Mouse (Mus musculus): ENCODE results near the gene Ccdc17. TPM values are rescaled to one million over a fixed set of nuclear protein-coding genes. Genes with fewer than 3 reads are reported as not detected.

Gene Ccdc17
- polyA plus RNA-seq, 1 experiment from 2014 or later = 4.5 TPM

DNA sequence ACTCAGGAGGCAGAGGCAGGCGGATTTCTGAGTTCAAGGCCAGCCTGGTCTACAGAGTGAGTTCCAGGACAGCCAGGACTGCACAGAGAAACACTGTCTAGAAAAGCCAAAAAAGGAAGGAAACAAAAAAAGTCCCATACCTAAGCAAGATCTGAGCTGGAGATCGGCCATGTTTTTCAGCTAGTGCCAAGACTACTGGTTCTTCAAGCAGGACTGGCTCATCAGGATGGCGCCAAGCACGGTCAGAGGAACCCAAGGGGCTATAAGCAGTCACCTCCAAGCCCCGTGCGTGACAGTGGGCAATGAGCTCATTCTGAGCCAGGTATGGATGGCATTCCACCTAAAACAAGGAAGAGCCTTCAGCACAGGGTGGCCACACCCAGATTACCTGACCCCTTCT, 42.4 kb downstream of the Ccdc17 start:
- 94% methylated on average over 6 of the region's 6 CpGs for WGBS
- Histone ChIP-seq H3K4me1 (ENCODE audit: control insufficient read depth, insufficient read depth, low read length) (no peaks in the 10 kb centered on the region), H3K36me3 (ENCODE audit: control insufficient read depth, insufficient read depth, low read length) (peaks cover 90% of the 10 kb centered on the region)

DNA sequence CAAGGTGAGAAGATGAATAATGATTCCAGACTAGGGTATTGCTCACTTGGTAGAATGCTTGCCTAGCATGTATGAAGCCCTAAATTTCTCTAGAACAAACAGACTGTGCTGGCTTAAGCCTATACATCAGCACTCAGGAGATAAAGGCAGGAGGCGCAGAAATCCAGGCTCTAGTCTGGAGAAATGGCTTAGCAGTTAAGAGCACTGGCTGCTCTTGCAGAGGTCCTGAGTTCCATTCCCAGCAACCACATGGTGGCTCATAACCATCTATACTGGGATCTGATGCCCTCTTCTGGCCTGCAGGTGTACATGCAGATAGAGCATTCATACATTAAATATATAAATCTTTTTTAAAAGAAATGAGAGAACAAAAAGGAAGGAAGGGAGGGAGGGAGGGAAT, 45.6 kb downstream of the Ccdc17 start:
- no peak for ATAC-seq (ENCODE audit: low FRiP score, low TSS enrichment)
- no peak overlapping the region for H3K9ac ChIP-seq (ENCODE audit: low read depth, low read length)
- H3K4me1 ChIP-seq (ENCODE audit: control insufficient read depth, insufficient read depth, low read length) = peaks cover 4% of the 10 kb centered on the region
- no peak overlapping the region for H3K4me3 ChIP-seq (ENCODE audit: low read length)
- H3K27ac ChIP-seq (ENCODE audit: low read depth, low read length) = no peak overlapping the region
- peaks cover 91% of the 10 kb centered on the region for H3K36me3 ChIP-seq (ENCODE audit: control insufficient read depth, insufficient read depth, low read length)
- no peaks in the 10 kb centered on the region for H3K9me3 ChIP-seq (ENCODE audit: control insufficient read depth, low read length)
- H3K27me3 ChIP-seq (ENCODE audit: control insufficient read depth, insufficient read depth, low read length) = no peaks in the 10 kb centered on the region
- no peak overlapping the region for H3K4me2 ChIP-seq (replicated peaks; ENCODE audit: low read depth, low read length)
- 95% methylated on average over 1 of the region's 1 CpGs for WGBS

More for the DNA sequence above, 42.4 kb downstream of the Ccdc17 start:
- H3K27ac ChIP-seq (ENCODE audit: low read depth, low read length) = no peak overlapping the region
- H3K9ac ChIP-seq (ENCODE audit: low read depth, low read length) = no peak overlapping the region
- no peak for ATAC-seq (ENCODE audit: low FRiP score, low TSS enrichment)
- no peaks in the 10 kb centered on the region for H3K27me3 ChIP-seq (ENCODE audit: control insufficient read depth, insufficient read depth, low read length)
- no peaks in the 10 kb centered on the region for H3K9me3 ChIP-seq (ENCODE audit: control insufficient read depth, low read length)
- H3K4me3 ChIP-seq (ENCODE audit: low read length) = no peak overlapping the region
- H3K4me2 ChIP-seq (replicated peaks; ENCODE audit: low read depth, low read length) = no peak overlapping the region

DNA sequence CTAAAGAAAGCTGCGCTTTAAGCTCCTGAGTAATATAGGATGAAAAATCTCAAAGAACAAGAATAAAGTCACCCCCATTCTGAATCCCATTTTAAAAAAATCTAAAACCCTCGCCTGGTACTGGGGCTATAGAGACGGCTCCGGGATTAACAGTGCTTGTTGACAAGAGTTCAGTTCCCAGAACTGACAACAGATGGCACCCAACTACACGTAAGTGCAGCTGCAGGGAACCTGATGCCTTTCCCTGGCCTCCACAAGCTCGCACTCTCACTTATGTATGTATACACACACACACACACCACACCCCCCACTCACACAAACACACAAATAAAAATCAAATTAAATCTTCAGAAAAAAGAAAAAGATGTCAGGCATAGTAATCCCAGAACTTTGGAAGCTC, 47.9 kb downstream of the Ccdc17 start:
- Histone ChIP-seq H3K4me1 (ENCODE audit: control insufficient read depth, insufficient read depth, low read length) (peaks cover 4% of the 10 kb centered on the region), H3K27ac (ENCODE audit: low read depth, low read length) (no peak overlapping the region), H3K36me3 (ENCODE audit: control insufficient read depth, insufficient read depth, low read length) (peaks cover 78% of the 10 kb centered on the region), H3K4me3 (ENCODE audit: low read length) (no peak overlapping the region), H3K9ac (ENCODE audit: low read depth, low read length) (no peak overlapping the region), H3K9me3 (ENCODE audit: control insufficient read depth, low read length) (no peaks in the 10 kb centered on the region), H3K27me3 (ENCODE audit: control insufficient read depth, insufficient read depth, low read length) (no peaks in the 10 kb centered on the region), H3K4me2 (replicated peaks; ENCODE audit: low read depth, low read length) (no peak overlapping the region)
- WGBS = 60% methylated on average over 6 of the region's 6 CpGs
- no peak for ATAC-seq (ENCODE audit: low FRiP score, low TSS enrichment)

GRCm38 (mm10) chr4:116645624-116646023, 49.2 kb downstream of the Ccdc17 start:
- peaks cover 71% of the 10 kb centered on the region for H3K36me3 ChIP-seq (ENCODE audit: control insufficient read depth, insufficient read depth, low read length)
- ATAC-seq (ENCODE audit: low FRiP score, low TSS enrichment) = no peak
- no peaks in the 10 kb centered on the region for H3K9me3 ChIP-seq (ENCODE audit: control insufficient read depth, low read length)

DNA sequence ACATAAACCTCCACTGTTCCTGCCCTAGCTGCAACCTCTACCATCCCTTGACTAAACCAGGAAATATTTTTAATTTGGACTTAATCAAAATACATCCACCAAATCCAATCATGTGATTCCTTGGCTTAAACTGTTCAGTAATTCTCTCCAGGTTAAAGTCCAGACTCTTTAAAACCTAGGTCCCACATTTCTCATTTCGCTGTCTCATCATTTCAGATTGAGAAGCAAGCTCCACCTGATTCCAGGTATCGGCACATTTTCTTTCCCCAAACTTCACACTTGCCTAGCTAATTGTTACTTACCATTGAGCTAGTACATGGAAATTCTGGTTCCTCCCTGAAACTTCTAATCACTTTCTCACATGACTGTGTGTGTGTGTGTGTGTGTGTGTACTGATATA, 53.0 kb downstream of the Ccdc17 start:
- no peaks in the 10 kb centered on the region for H3K27me3 ChIP-seq (ENCODE audit: control insufficient read depth, insufficient read depth, low read length)
- no peak for ATAC-seq (ENCODE audit: low FRiP score, low TSS enrichment)
- peak overlapping the region; percentile 85 for H3K4me2 ChIP-seq (replicated peaks; ENCODE audit: low read depth, low read length)
- no peak overlapping the region for H3K27ac ChIP-seq (ENCODE audit: low read depth, low read length)
- H3K9ac ChIP-seq (ENCODE audit: low read depth, low read length) = no peak overlapping the region
- H3K4me3 ChIP-seq (ENCODE audit: low read length) = peak overlapping the region; percentile 98; the same call in 1 of the 2 replicates
- WGBS = 96% methylated on average over 2 of the region's 2 CpGs
- H3K36me3 ChIP-seq (ENCODE audit: control insufficient read depth, insufficient read depth, low read length) = peaks cover 38% of the 10 kb centered on the region
- no peaks in the 10 kb centered on the region for H3K9me3 ChIP-seq (ENCODE audit: control insufficient read depth, low read length)
- peaks cover 18% of the 10 kb centered on the region for H3K4me1 ChIP-seq (ENCODE audit: control insufficient read depth, insufficient read depth, low read length)

More at GRCm38 (mm10) chr4:116645624-116646023, 49.2 kb downstream of the Ccdc17 start:
- Histone ChIP-seq H3K4me3 (ENCODE audit: low read length) (no peak overlapping the region), H3K4me1 (ENCODE audit: control insufficient read depth, insufficient read depth, low read length) (peaks cover 14% of the 10 kb centered on the region), H3K27me3 (ENCODE audit: control insufficient read depth, insufficient read depth, low read length) (no peaks in the 10 kb centered on the region), H3K27ac (ENCODE audit: low read depth, low read length) (no peak overlapping the region), H3K4me2 (replicated peaks; ENCODE audit: low read depth, low read length) (no peak overlapping the region), H3K9ac (ENCODE audit: low read depth, low read length) (no peak overlapping the region; the same call in 1 of the 2 replicates)
- 82% methylated on average over 7 of the region's 7 CpGs for WGBS

Other genes with a start within 250 kb of the Ccdc17 start
- 17.6 and 25.7 TPM in 2 replicates for gene Mast2, start 132.5 kb upstream of the Ccdc17 start, polyA plus RNA-seq (2014; fragmentation: Nextera tagmentation; extraction: Ambion mirVana)
- 5.5 and 8.5 TPM in 2 replicates for gene Ipp, start 89.1 kb upstream of the Ccdc17 start, polyA plus RNA-seq (2014; fragmentation: Nextera tagmentation; extraction: Ambion mirVana)
- 33.5 and 34.0 TPM in 2 replicates for gene Tmem69, start 40.7 kb upstream of the Ccdc17 start, polyA plus RNA-seq (2014; fragmentation: Nextera tagmentation; extraction: Ambion mirVana)
- gene Gpbp1l1, start 39.0 kb upstream of the Ccdc17 start, polyA plus RNA-seq (2014; fragmentation: Nextera tagmentation; extraction: Ambion mirVana) = 44.6 and 54.8 TPM in 2 replicates
- 224 and 234 TPM in 2 replicates for gene Nasp, start 31.3 kb downstream of the Ccdc17 start, polyA plus RNA-seq (2014; fragmentation: Nextera tagmentation; extraction: Ambion mirVana)
- gene Akr1a1, start 55.0 kb downstream of the Ccdc17 start, polyA plus RNA-seq (2014; fragmentation: Nextera tagmentation; extraction: Ambion mirVana) = 730 and 751 TPM in 2 replicates
- gene Prdx1, start 88.9 kb downstream of the Ccdc17 start, polyA plus RNA-seq (2014; fragmentation: Nextera tagmentation; extraction: Ambion mirVana) = 1,503 and 1,977 TPM in 2 replicates
- gene Mmachc, start 111.8 kb downstream of the Ccdc17 start, polyA plus RNA-seq (2014; fragmentation: Nextera tagmentation; extraction: Ambion mirVana) = 19.7 and 25.5 TPM in 2 replicates
- 36.9 and 39.6 TPM in 2 replicates for gene Ccdc163, start 111.9 kb downstream of the Ccdc17 start, polyA plus RNA-seq (2014; fragmentation: Nextera tagmentation; extraction: Ambion mirVana)
- gene Tesk2, start 124.3 kb downstream of the Ccdc17 start, polyA plus RNA-seq (2014; fragmentation: Nextera tagmentation; extraction: Ambion mirVana) = 4.6 and 7.4 TPM in 2 replicates
- 29.0 and 42.5 TPM in 2 replicates for gene Toe1, start 211.0 kb downstream of the Ccdc17 start, polyA plus RNA-seq (2014; fragmentation: Nextera tagmentation; extraction: Ambion mirVana)
- 17.9 and 18.7 TPM in 2 replicates for gene Mutyh, start 211.1 kb downstream of the Ccdc17 start, polyA plus RNA-seq (2014; fragmentation: Nextera tagmentation; extraction: Ambion mirVana)
- gene Hpdl, start 225.1 kb downstream of the Ccdc17 start, polyA plus RNA-seq (2014; fragmentation: Nextera tagmentation; extraction: Ambion mirVana) = 1.1 and 1.4 TPM in 2 replicates